In genomic region chr1:77567657-77568056, GRCm38 (mm10) we compare ENCODE assay signal across 26 mouse cellular contexts. TPM values are rescaled to one million over a fixed set of nuclear protein-coding genes. Genes with fewer than 3 reads are reported as not detected.
DNase-seq lines count a peak whose midpoint lies in the region; ATAC-seq lines count a peak whose summit lies in the region.
"Had no signal": no experiment of that assay in that cellular context is flagged by ENCODE, and none has a peak within 500 bp of the region (broad histone marks: within the 10 kb centered on the region; RNA-seq: fewer than 3 reads in every experiment).

No protein-coding gene starts in this region.

- no peak overlapping the region for H3K4me3 ChIP-seq in hindbrain, embryonic 15.5 days
- H3K4me3 ChIP-seq in hindbrain, embryonic 14.5 days (replicated peaks; ENCODE audit: low read length), result no peak overlapping the region
- H3K4me3 ChIP-seq in midbrain, embryonic 13.5 days (replicated peaks), result no peak overlapping the region
- no peak overlapping the region for H3K4me3 ChIP-seq in midbrain, embryonic 10.5 days
- no peak overlapping the region for H3K4me3 ChIP-seq in midbrain, embryonic 14.5 days (replicated peaks; ENCODE audit: low read depth, low read length)
- H3K4me3 ChIP-seq in kidney, embryonic 14.5 days (ENCODE audit: low read length), result no peak overlapping the region
- H3K4me3 ChIP-seq: embryonic facial prominence, embryonic 10.5 days; limb, embryonic 13.5 days; liver, embryonic 12.5 days; midbrain, embryonic 12.5 days had no signal

- 47% methylated on average over 7 of the region's 7 CpGs for WGBS in hindbrain, embryonic 15.5 days
- 49% methylated on average over 7 of the region's 7 CpGs for WGBS in hindbrain, embryonic 14.5 days
- 61% methylated on average over 7 of the region's 7 CpGs for WGBS in midbrain, embryonic 13.5 days
- 76% methylated on average over 7 of the region's 7 CpGs for WGBS in midbrain, embryonic 10.5 days
- 59% methylated on average over 7 of the region's 7 CpGs for WGBS in midbrain, embryonic 14.5 days
- WGBS in kidney, embryonic 14.5 days, result 71% methylated on average over 7 of the region's 7 CpGs

- no peak overlapping the region for H3K4me2 ChIP-seq in hindbrain, embryonic 15.5 days
- H3K4me2 ChIP-seq in hindbrain, embryonic 14.5 days (replicated peaks), result no peak overlapping the region
- no peak overlapping the region for H3K4me2 ChIP-seq in midbrain, embryonic 13.5 days (replicated peaks)
- H3K4me2 ChIP-seq in midbrain, embryonic 14.5 days (ENCODE audit: low read length), result no peak overlapping the region
- H3K4me2 ChIP-seq in kidney, embryonic 14.5 days (replicated peaks; ENCODE audit: low read depth, low read length), result no peak overlapping the region
- H3K4me2 ChIP-seq: heart, embryonic 11.5 days; limb, embryonic 13.5 days; liver, embryonic 12.5 days; midbrain, embryonic 12.5 days had no signal

- ATAC-seq in hindbrain, embryonic 15.5 days (ENCODE audit: low FRiP score, low read depth), result no peak
- ATAC-seq in hindbrain, embryonic 14.5 days (ENCODE audit: low FRiP score), result no peak
- ATAC-seq in midbrain, embryonic 13.5 days, result 0 out of 2 replicates have a peak, but pooled peaks have one; percentile 60
- ATAC-seq in midbrain, embryonic 14.5 days (ENCODE audit: low FRiP score, low TSS enrichment), result no peak
- ATAC-seq in kidney, embryonic 14.5 days (ENCODE audit: low FRiP score, low TSS enrichment), result no peak
- ATAC-seq: activated CD4-positive, CD25-positive, alpha-beta regulatory T cell, adult 4 months; hindbrain, postnatal 0 days; intestine, embryonic 16.5 days; liver, embryonic 12.5 days had no signal

- H3K27me3 ChIP-seq in hindbrain, embryonic 15.5 days, result no peaks in the 10 kb centered on the region
- H3K27me3 ChIP-seq in hindbrain, embryonic 14.5 days (ENCODE audit: control insufficient read depth, insufficient read depth, low read length), result no peaks in the 10 kb centered on the region
- H3K27me3 ChIP-seq in midbrain, embryonic 13.5 days, result no peaks in the 10 kb centered on the region
- H3K27me3 ChIP-seq in midbrain, embryonic 10.5 days (ENCODE audit: low read depth, poor library complexity, severe bottlenecking), result no peaks in the 10 kb centered on the region
- H3K27me3 ChIP-seq in midbrain, embryonic 14.5 days (ENCODE audit: control insufficient read depth, insufficient read depth, low read length), result no peaks in the 10 kb centered on the region
- no peaks in the 10 kb centered on the region for H3K27me3 ChIP-seq in kidney, embryonic 14.5 days (ENCODE audit: control insufficient read depth, insufficient read depth, low read length)
- H3K27me3 ChIP-seq: limb, embryonic 13.5 days; liver, embryonic 12.5 days; midbrain, embryonic 12.5 days had no signal

- H3K36me3 ChIP-seq in hindbrain, embryonic 15.5 days, result no peaks in the 10 kb centered on the region
- no peaks in the 10 kb centered on the region for H3K36me3 ChIP-seq in hindbrain, embryonic 14.5 days (replicated peaks; ENCODE audit: control insufficient read depth, insufficient read depth)
- H3K36me3 ChIP-seq in midbrain, embryonic 13.5 days, result no peaks in the 10 kb centered on the region
- no peaks in the 10 kb centered on the region for H3K36me3 ChIP-seq in midbrain, embryonic 10.5 days
- H3K36me3 ChIP-seq in midbrain, embryonic 14.5 days (ENCODE audit: control insufficient read depth, insufficient read depth, low read length), result no peaks in the 10 kb centered on the region
- no peaks in the 10 kb centered on the region for H3K36me3 ChIP-seq in kidney, embryonic 14.5 days (ENCODE audit: control insufficient read depth, insufficient read depth, low read length)
- H3K36me3 ChIP-seq: embryonic facial prominence, embryonic 10.5 days; limb, embryonic 13.5 days; liver, embryonic 12.5 days; midbrain, embryonic 12.5 days had no signal

- no peak for DNase-seq in hindbrain, embryonic 14.5 days (ENCODE audit: low spot score)
- DNase-seq in midbrain, embryonic 10.5 days (ENCODE audit: low spot score), result no peak
- DNase-seq in brain, embryonic 18.5 days (ENCODE audit: low read depth, low spot score), result peak; percentile 46
- peak; percentile 47 for DNase-seq in midbrain, embryonic 14.5 days
- no peak for DNase-seq in gastrocnemius, adult 8-10 months (ENCODE audit: low spot score in 2 of 2)
- DNase-seq: adrenal gland, postnatal 10 days; cerebellum, adult 11 months; cerebellum, adult 9-11 months; gastrocnemius, postnatal 10 days; kidney, adult 9 months; kidney, postnatal 36 days; lung, adult 18-20 months; lung, postnatal 10 days; thymus, postnatal 25 days had no signal

- 0 out of 2 replicates have a peak overlapping the region, but pooled peaks have one; percentile 11 for H3K27ac ChIP-seq in hindbrain, embryonic 15.5 days (replicated peaks)
- H3K27ac ChIP-seq in hindbrain, embryonic 14.5 days, result no peak overlapping the region
- H3K27ac ChIP-seq in midbrain, embryonic 13.5 days, result no peak overlapping the region
- no peak overlapping the region for H3K27ac ChIP-seq in midbrain, embryonic 10.5 days (replicated peaks)
- no peak overlapping the region for H3K27ac ChIP-seq in midbrain, embryonic 14.5 days (replicated peaks; ENCODE audit: low read depth, low read length)
- H3K27ac ChIP-seq in kidney, embryonic 14.5 days (ENCODE audit: low read depth, low read length), result no peak overlapping the region
- H3K27ac ChIP-seq: embryonic facial prominence, embryonic 10.5 days; hindbrain, postnatal 0 days; limb, embryonic 13.5 days; liver, embryonic 12.5 days; midbrain, embryonic 12.5 days had no signal

- peaks cover 12% of the 10 kb centered on the region; the same call in 1 of the 2 replicates for H3K4me1 ChIP-seq in hindbrain, embryonic 15.5 days (replicated peaks)
- H3K4me1 ChIP-seq in hindbrain, embryonic 14.5 days (replicated peaks; ENCODE audit: control insufficient read depth, insufficient read depth, low read length), result 0 out of 2 replicates have a peak, but pooled peaks cover 8% of the 10 kb centered on the region
- peaks cover 4% of the 10 kb centered on the region for H3K4me1 ChIP-seq in midbrain, embryonic 13.5 days (replicated peaks)
- H3K4me1 ChIP-seq in midbrain, embryonic 10.5 days, result peaks cover 4% of the 10 kb centered on the region; the same call in 1 of the 2 replicates
- peaks cover 4% of the 10 kb centered on the region; the same call in 1 of the 2 replicates for H3K4me1 ChIP-seq in midbrain, embryonic 14.5 days (ENCODE audit: control insufficient read depth, insufficient read depth, low read length)
- no peaks in the 10 kb centered on the region for H3K4me1 ChIP-seq in kidney, embryonic 14.5 days (ENCODE audit: control insufficient read depth, insufficient read depth, low read length)
- H3K4me1 ChIP-seq: embryonic facial prominence, embryonic 10.5 days; limb, embryonic 13.5 days; liver, embryonic 12.5 days had no signal

- no peaks in the 10 kb centered on the region for H3K9me3 ChIP-seq in hindbrain, embryonic 15.5 days
- H3K9me3 ChIP-seq in hindbrain, embryonic 14.5 days (ENCODE audit: control insufficient read depth, low read length), result no peaks in the 10 kb centered on the region
- H3K9me3 ChIP-seq in midbrain, embryonic 13.5 days, result no peaks in the 10 kb centered on the region; the same call in 1 of the 2 replicates
- no peaks in the 10 kb centered on the region for H3K9me3 ChIP-seq in midbrain, embryonic 10.5 days (replicated peaks)
- H3K9me3 ChIP-seq in midbrain, embryonic 14.5 days (ENCODE audit: control insufficient read depth, low read length), result no peaks in the 10 kb centered on the region
- H3K9me3 ChIP-seq in kidney, embryonic 14.5 days (ENCODE audit: control insufficient read depth, low read length), result no peaks in the 10 kb centered on the region
- H3K9me3 ChIP-seq: embryonic facial prominence, embryonic 10.5 days; limb, embryonic 13.5 days; liver, embryonic 12.5 days; midbrain, embryonic 12.5 days had no signal

- no peak overlapping the region for H3K9ac ChIP-seq in hindbrain, embryonic 15.5 days
- no peak overlapping the region for H3K9ac ChIP-seq in hindbrain, embryonic 14.5 days
- no peak overlapping the region for H3K9ac ChIP-seq in midbrain, embryonic 13.5 days (replicated peaks)
- H3K9ac ChIP-seq in midbrain, embryonic 14.5 days (replicated peaks; ENCODE audit: low read length), result no peak overlapping the region
- H3K9ac ChIP-seq in kidney, embryonic 14.5 days (ENCODE audit: low read depth, low read length), result no peak overlapping the region
- H3K9ac ChIP-seq: limb, embryonic 13.5 days; liver, embryonic 12.5 days; midbrain, embryonic 12.5 days had no signal

RNA-seq across cellular contexts. Expression of gene Epha4, which starts 52.8 kb away (rescaled TPM):
- 37.9 and 49.8 TPM in 2 replicates for polyA plus RNA-seq in hindbrain, embryonic 15.5 days (2015; fragmentation: Nextera tagmentation; extraction: Ambion mirVana)
- polyA plus RNA-seq in hindbrain, embryonic 14.5 days (2014; fragmentation: Nextera tagmentation; extraction: Ambion mirVana), result 49.3 and 50.0 TPM in 2 replicates
- polyA plus RNA-seq in midbrain, embryonic 13.5 days (2015; fragmentation: Nextera tagmentation; extraction: Ambion mirVana), result 36.5 and 37.5 TPM in 2 replicates
- polyA plus RNA-seq in midbrain, embryonic 10.5 days (2016; fragmentation: Nextera tagmentation; extraction: Ambion mirVana), result 17.1 and 22.9 TPM in 2 replicates
- polyA plus RNA-seq in midbrain, embryonic 14.5 days (2014; fragmentation: Nextera tagmentation; extraction: Ambion mirVana), result 40.6 and 46.5 TPM in 2 replicates
- total RNA-seq in gastrocnemius, adult 8-10 months (2022), result 1 to 10 TPM; 1.1 to 1.4 (median 1.2) TPM
- polyA plus RNA-seq in kidney, embryonic 14.5 days (2014; fragmentation: Nextera tagmentation; extraction: Ambion mirVana), result 12.1 and 24.0 TPM in 2 replicates
- total RNA-seq: MEL had no signal

Comparison
In these comparisons a context has a peak if more than half of its experiments do, and no peak if none do; other contexts are left out.
1. DNase-seq: peak in brain, embryonic 18.5 days (single experiment) and midbrain, embryonic 14.5 days (single experiment); none in hindbrain, embryonic 14.5 days (single experiment), midbrain, embryonic 10.5 days (single experiment) and gastrocnemius, adult 8-10 months (0 of 2).